Mouse (Mus musculus) midbrain, embryonic 13.5 days (tissue): ENCODE data around the gene Sgk1. TPM values are rescaled to one million over a fixed set of nuclear protein-coding genes. Genes with fewer than 3 reads are reported as not detected.

Experiments
- ATAC-seq: fragments of 200-750 bp; cut with Nextera tagmentation; 2 replicates; pipeline ENCODE4 v1.8.0; 2017; ENCODE audit warnings: mild to moderate bottlenecking, moderate TSS enrichment, moderate library complexity
- H3K27ac ChIP-seq: fragments of 300-500 bp; sonication (generic); 2 replicates; pipeline ENCODE4 v1.5.1; 2015; ENCODE audit warnings: inconsistent platforms, mild to moderate bottlenecking, moderate library complexity
- H3K27me3 ChIP-seq: fragments of 300-500 bp; sonication (generic); 2 replicates; pipeline ENCODE4 v1.6.1; 2015; ENCODE audit warnings: mild to moderate bottlenecking, inconsistent platforms
- H3K36me3 ChIP-seq: fragments of 300-500 bp; sonication (generic); 2 replicates; pipeline ENCODE4 v1.6.1; 2015; ENCODE audit warnings: mild to moderate bottlenecking, inconsistent platforms
- H3K4me1 ChIP-seq: fragments of 300-500 bp; sonication (generic); replicated peaks from 2 replicates; pipeline ENCODE4 v1.6.1; 2015; ENCODE audit warnings: inconsistent platforms
- H3K4me2 ChIP-seq: fragments of 300-500 bp; sonication (generic); replicated peaks from 2 replicates; pipeline ENCODE4 v1.6.1; 2015; ENCODE audit warnings: moderate library complexity, mild to moderate bottlenecking, inconsistent platforms
- H3K4me3 ChIP-seq: fragments of 300-500 bp; sonication (generic); replicated peaks from 2 replicates; pipeline ENCODE4 v1.5.1; 2015; ENCODE audit warnings: mild to moderate bottlenecking, inconsistent platforms
- H3K9ac ChIP-seq: fragments of 300-500 bp; sonication (generic); replicated peaks from 2 replicates; pipeline ENCODE4 v1.6.1; 2015; ENCODE audit warnings: mild to moderate bottlenecking, inconsistent platforms
- H3K9me3 ChIP-seq: fragments of 300-500 bp; sonication (generic); 2 replicates; pipeline ENCODE4 v1.6.1; 2016; ENCODE audit warnings: mild to moderate bottlenecking, inconsistent platforms
- WGBS: fragments of 180-500 bp; shearing (Covaris S2); methylation state at CpG from one replicate; pipeline ENCODE4 v1.1.7; 2015; 5-methylcytosine and 5-hydroxymethylcytosine counted together
- polyA plus RNA-seq: library from polyadenylated mRNA; unstranded; fragments of >200 nt; fragmentation: Nextera tagmentation; extraction: Ambion mirVana; gene quantifications from 2 replicates; pipeline ENCODE4 v1.2.1, GENCODE M21; 2015

The Sgk1 gene
- 35.9 and 36.7 TPM in 2 replicates for polyA plus RNA-seq

DNA sequence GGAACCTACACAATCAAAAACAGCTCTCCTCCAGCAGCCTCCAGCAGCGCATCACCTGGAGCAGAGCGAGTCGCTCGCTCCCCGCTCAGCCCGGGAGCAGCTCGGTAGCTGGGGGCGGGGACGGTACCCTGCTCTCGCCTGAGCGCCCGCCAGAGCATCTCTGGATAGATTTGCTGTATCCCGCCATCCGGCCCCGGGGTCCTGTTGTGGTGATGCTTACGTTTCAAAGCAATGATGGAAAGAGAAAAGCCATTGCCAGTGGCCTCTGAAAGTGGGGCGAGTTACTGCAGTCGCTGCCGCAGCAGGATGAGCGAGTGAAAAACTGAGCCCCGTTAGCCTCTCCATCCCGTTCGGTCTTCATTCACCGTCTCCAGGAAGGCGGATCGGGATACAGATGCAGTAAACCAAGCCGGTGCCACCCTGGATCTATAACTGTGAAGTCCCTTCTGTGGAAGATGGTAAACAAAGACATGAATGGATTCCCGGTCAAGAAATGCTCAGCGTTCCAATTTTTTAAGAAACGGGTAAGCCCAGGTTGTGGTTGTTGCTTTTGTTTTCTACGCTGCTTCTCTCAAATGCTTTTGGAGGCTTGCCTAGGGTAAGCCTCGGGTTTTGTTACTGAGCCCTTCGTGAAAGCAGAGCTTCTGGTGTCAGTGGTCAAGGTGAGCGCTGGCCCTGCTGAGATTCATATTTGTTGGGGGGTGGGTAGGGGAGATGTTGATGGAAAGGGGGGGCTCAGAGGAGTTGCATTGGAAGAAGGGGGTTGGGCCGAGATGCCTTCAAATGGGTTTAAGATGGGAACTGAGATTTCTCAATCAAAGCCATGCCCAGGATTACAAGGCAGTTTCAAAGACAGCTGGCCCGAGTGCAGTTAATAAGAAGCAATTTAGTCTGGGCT, at the start of gene Sgk1:
TSS of gene Sgk1 (plus strand) at position 1 of the 898 bp plus-strand sequence.
- peak; percentile 91 for ATAC-seq
- WGBS: under 1% methylated on average over 36 of the region's 36 CpGs
- peak within 1 kb of the TSS; percentile 60 for H3K4me2 ChIP-seq
- H3K4me3 ChIP-seq: peak within 1 kb of the TSS; percentile 55
- H3K9ac ChIP-seq: peak within 1 kb of the TSS; percentile 78
- H3K4me1 ChIP-seq: peaks cover 36% of the 10 kb centered on the region
- H3K9me3 ChIP-seq: no peaks in the 10 kb centered on the region
- H3K27me3 ChIP-seq: 0 out of 2 replicates have a peak, but pooled peaks cover 3% of the 10 kb centered on the region
- no peaks in the 10 kb centered on the region for H3K36me3 ChIP-seq
- peak within 1 kb of the TSS; percentile 94 for H3K27ac ChIP-seq

- Histone ChIP-seq H3K4me3 (no peak overlapping the region), H3K9me3 (no peaks in the 10 kb centered on the region), H3K9ac (no peak overlapping the region), H3K4me1 (peaks cover 19% of the 10 kb centered on the region), H3K27me3 (no peaks in the 10 kb centered on the region), H3K36me3 (no peaks in the 10 kb centered on the region), H3K27ac (no peak overlapping the region), H3K4me2 (no peak overlapping the region)
- ATAC-seq: no peak
- WGBS: 86% methylated on average over 2 of the region's 2 CpGs
Measured at GRCm38 (mm10) chr10:21832282-21832681, 49.7 kb upstream of the Sgk1 start.

- Histone ChIP-seq H3K27ac (no peak overlapping the region), H3K36me3 (no peaks in the 10 kb centered on the region), H3K4me2 (no peak overlapping the region), H3K4me1 (peaks cover 14% of the 10 kb centered on the region), H3K4me3 (no peak overlapping the region), H3K9ac (no peak overlapping the region), H3K27me3 (no peaks in the 10 kb centered on the region), H3K9me3 (no peaks in the 10 kb centered on the region)
- WGBS: 89% methylated on average over 3 of the region's 3 CpGs
- ATAC-seq: no peak
Measured at GRCm38 (mm10) chr10:21833757-21834156, 48.2 kb upstream of the Sgk1 start.

DNA sequence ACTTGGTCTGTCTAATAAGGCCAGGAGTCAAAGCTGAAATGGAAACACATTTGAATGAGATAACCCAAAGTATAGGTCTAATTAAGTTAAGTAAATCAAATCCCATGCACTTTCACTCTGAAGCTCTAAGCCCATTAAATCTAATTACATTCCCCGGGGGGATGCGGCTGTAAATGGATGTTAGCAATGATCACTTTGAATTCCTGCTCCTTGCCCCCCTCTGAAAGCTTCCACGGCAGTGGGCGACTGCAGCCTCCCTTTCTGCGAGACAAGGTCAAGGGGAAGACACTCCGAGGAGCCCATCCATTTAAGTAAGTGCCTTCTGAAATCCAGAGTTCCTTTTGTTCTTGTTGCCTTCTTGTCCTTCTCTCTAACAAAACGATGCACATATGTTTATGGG, 46.9 kb upstream of the Sgk1 start:
- Histone ChIP-seq H3K4me2 (no peak overlapping the region), H3K27ac (no peak overlapping the region), H3K4me1 (0 out of 2 replicates have a peak, but pooled peaks cover 5% of the 10 kb centered on the region), H3K9ac (no peak overlapping the region), H3K9me3 (no peaks in the 10 kb centered on the region), H3K36me3 (no peaks in the 10 kb centered on the region), H3K4me3 (no peak overlapping the region), H3K27me3 (no peaks in the 10 kb centered on the region)
- 54% methylated on average over 7 of the region's 7 CpGs for WGBS
- ATAC-seq: 0 out of 2 replicates have a peak, but pooled peaks have one; percentile 24

- no peaks in the 10 kb centered on the region for H3K36me3 ChIP-seq
- WGBS: 82% methylated on average over 13 of the region's 13 CpGs
- no peaks in the 10 kb centered on the region for H3K9me3 ChIP-seq
- 0 out of 2 replicates have a peak, but pooled peaks cover 5% of the 10 kb centered on the region for H3K4me1 ChIP-seq
- H3K9ac ChIP-seq: no peak overlapping the region
- H3K27ac ChIP-seq: no peak overlapping the region
- H3K27me3 ChIP-seq: no peaks in the 10 kb centered on the region
- H3K4me3 ChIP-seq: no peak overlapping the region
- no peak for ATAC-seq
- no peak overlapping the region for H3K4me2 ChIP-seq
Measured at GRCm38 (mm10) chr10:21839248-21840155, 42.5 kb upstream of the Sgk1 start.

- Histone ChIP-seq H3K9ac (no peak overlapping the region), H3K27ac (no peak overlapping the region), H3K4me3 (no peak overlapping the region), H3K36me3 (no peaks in the 10 kb centered on the region), H3K9me3 (no peaks in the 10 kb centered on the region), H3K27me3 (no peaks in the 10 kb centered on the region), H3K4me1 (0 out of 2 replicates have a peak, but pooled peaks cover 3% of the 10 kb centered on the region), H3K4me2 (no peak overlapping the region)
- no peak for ATAC-seq
- WGBS: 94% methylated on average over 6 of the region's 6 CpGs
Measured at GRCm38 (mm10) chr10:21843326-21843725, 38.7 kb upstream of the Sgk1 start.

DNA sequence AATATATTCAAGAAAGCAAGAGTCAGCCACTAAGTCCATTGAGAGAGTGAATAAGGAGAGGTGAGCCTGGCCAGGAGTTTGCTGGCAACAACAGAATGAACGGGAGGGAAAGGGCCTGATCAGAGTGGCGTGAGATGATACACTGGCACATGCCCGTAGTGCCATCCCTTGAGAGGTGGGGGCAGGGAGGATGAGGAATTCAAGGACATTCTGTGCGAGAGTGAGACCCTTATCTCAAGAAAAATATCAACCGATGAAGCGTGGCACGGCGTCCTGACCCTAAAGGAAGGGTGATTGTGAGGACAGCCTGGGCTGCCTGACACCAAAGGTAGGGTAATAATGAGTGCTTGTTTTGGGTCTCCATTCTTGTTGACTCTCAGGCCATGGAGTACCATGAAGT, 38.1 kb upstream of the Sgk1 start:
- Histone ChIP-seq H3K4me1 (0 out of 2 replicates have a peak, but pooled peaks cover 3% of the 10 kb centered on the region), H3K36me3 (no peaks in the 10 kb centered on the region), H3K9ac (no peak overlapping the region), H3K4me3 (no peak overlapping the region), H3K9me3 (no peaks in the 10 kb centered on the region), H3K27me3 (no peaks in the 10 kb centered on the region), H3K4me2 (no peak overlapping the region), H3K27ac (no peak overlapping the region)
- no peak for ATAC-seq
- WGBS: 88% methylated on average over 8 of the region's 8 CpGs

DNA sequence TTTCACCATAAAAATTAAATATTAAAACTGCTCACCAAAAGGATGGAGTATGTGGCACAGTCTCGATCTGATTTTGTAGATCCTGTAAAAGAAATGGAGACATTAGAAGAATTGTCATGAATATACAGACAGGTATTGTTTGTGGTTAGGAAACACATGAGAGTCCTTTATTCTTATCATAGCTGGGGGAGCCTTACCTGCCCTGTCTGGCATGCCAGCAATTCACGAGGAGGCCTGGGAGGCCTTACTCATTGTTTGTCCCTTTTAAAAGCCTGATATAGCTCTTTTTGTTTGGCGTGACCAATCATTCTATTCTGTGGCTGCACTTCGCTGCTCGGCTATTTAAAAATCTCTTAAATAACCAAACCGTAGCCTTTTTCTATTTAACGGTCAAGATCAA, 37.6 kb upstream of the Sgk1 start:
- no peaks in the 10 kb centered on the region for H3K27me3 ChIP-seq
- H3K4me3 ChIP-seq: no peak overlapping the region
- no peak overlapping the region for H3K4me2 ChIP-seq
- H3K4me1 ChIP-seq: 0 out of 2 replicates have a peak, but pooled peaks cover 3% of the 10 kb centered on the region
- no peaks in the 10 kb centered on the region for H3K9me3 ChIP-seq
- ATAC-seq: no peak
- H3K9ac ChIP-seq: no peak overlapping the region
- no peak overlapping the region for H3K27ac ChIP-seq
- H3K36me3 ChIP-seq: no peaks in the 10 kb centered on the region
- 45% methylated on average over 7 of the region's 7 CpGs for WGBS

DNA sequence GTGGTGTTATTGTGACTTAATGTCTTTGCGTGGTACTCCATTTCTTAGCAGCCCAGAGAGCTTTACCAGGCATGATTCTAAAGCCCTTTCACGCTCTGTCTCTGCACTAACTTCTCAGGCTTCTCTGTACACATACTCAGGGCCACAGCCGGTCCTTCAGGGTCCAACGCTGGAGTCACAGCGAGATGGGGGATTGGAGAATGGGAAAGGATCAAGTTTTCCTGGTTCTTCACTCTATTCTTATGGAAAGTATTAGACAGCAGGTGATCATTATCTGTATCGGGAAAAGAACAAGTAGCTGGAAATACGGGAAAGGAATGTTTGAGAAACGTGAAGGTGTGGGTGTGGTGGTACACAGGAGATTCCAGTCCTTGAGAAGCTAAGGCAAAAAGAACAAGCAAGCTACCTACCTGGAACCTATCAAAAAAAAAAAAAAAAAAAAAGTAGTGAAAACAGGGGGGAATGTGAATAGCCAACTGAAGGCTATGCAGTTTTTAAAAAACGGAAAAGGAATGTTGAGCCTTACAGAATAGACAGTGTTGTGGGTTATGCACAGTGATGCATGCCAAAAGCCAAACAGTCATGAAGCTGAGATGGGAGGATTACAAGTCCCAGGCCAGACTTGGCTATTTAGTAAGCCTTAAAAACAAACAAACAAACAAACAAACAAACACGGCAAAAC, 36.2 kb upstream of the Sgk1 start:
- no peaks in the 10 kb centered on the region for H3K27me3 ChIP-seq
- H3K4me3 ChIP-seq: no peak overlapping the region
- no peak overlapping the region for H3K4me2 ChIP-seq
- no peaks in the 10 kb centered on the region for H3K9me3 ChIP-seq
- no peaks in the 10 kb centered on the region for H3K36me3 ChIP-seq
- H3K9ac ChIP-seq: no peak overlapping the region
- WGBS: 70% methylated on average over 10 of the region's 10 CpGs
- H3K27ac ChIP-seq: no peak overlapping the region
- H3K4me1 ChIP-seq: 0 out of 2 replicates have a peak, but pooled peaks cover 3% of the 10 kb centered on the region
- no peak for ATAC-seq

GRCm38 (mm10) chr10:21846366-21846765, 35.6 kb upstream of the Sgk1 start:
- no peak overlapping the region for H3K4me2 ChIP-seq
- no peak overlapping the region for H3K4me3 ChIP-seq
- H3K27me3 ChIP-seq: no peaks in the 10 kb centered on the region
- no peak for ATAC-seq
- H3K9ac ChIP-seq: no peak overlapping the region
- no peak overlapping the region for H3K27ac ChIP-seq
- 93% methylated on average over 9 of the region's 9 CpGs for WGBS
- no peaks in the 10 kb centered on the region for H3K36me3 ChIP-seq
- 0 out of 2 replicates have a peak, but pooled peaks cover 3% of the 10 kb centered on the region for H3K4me1 ChIP-seq
- H3K9me3 ChIP-seq: no peaks in the 10 kb centered on the region

- Histone ChIP-seq H3K36me3 (no peaks in the 10 kb centered on the region), H3K27me3 (no peaks in the 10 kb centered on the region), H3K4me2 (no peak overlapping the region), H3K4me3 (no peak overlapping the region), H3K9me3 (no peaks in the 10 kb centered on the region), H3K27ac (no peak overlapping the region), H3K9ac (no peak overlapping the region), H3K4me1 (0 out of 2 replicates have a peak, but pooled peaks cover 3% of the 10 kb centered on the region)
- WGBS: 90% methylated on average over 11 of the region's 11 CpGs
- ATAC-seq: no peak
Measured at GRCm38 (mm10) chr10:21847026-21847820, 34.8 kb upstream of the Sgk1 start.
